Mouse (Mus musculus): ENCODE measurements around the gene Hmgn3. TPM values are rescaled to one million over a fixed set of nuclear protein-coding genes. Genes with fewer than 3 reads are reported as not detected.

Hmgn3 gene
- total and polyA plus RNA-seq, 3 experiments: not detected

- Histone ChIP-seq H3K4me1 (ENCODE audit: control insufficient read depth in 1 of 2, insufficient read depth in 2 of 2, low read length in 2 of 2) (no peaks in the 10 kb centered on the region), H3K36me3 (ENCODE audit: control insufficient read depth in 1 of 2, insufficient read depth in 2 of 2, low read length in 2 of 2) (peaks cover 0 to 3% of the 10 kb centered on the region in 2 experiments; a peak in 1 of 4 replicates), H3K9me3 (replicated peaks; ENCODE audit: insufficient read depth, low read length) (no peaks in the 10 kb centered on the region), H3K9ac (ENCODE audit: control insufficient read depth, low read depth, low read length, poor library complexity, severe bottlenecking) (no peak overlapping the region), H3K27me3 (ENCODE audit: control insufficient read depth in 1 of 2, insufficient read depth in 2 of 2, low read length in 2 of 2) (no peaks in the 10 kb centered on the region), H3K4me3 (ENCODE audit: control insufficient read depth in 1 of 2, insufficient read depth in 1 of 2, low read depth in 2 of 2, low read length in 2 of 2) (no peak overlapping the region), H3K79me2 (ENCODE audit: control insufficient read depth, insufficient read depth, low read length, poor library complexity) (no peaks in the 10 kb centered on the region), H3K27ac (ENCODE audit: control insufficient read depth, low read depth, low read length) (no peak overlapping the region)
- DNase-seq (ENCODE audit: low read depth, low spot score): no peak
- TF ChIP-seq ZKSCAN1 (IDR thresholded peaks at IDR 0.05; ENCODE audit: low read depth, low read length): no peak
- TF ChIP-seq SMC3 (IDR thresholded peaks at IDR 0.05; ENCODE audit: low read depth, low read length): no peak
- no peak for TF ChIP-seq USF2 (IDR thresholded peaks at IDR 0.05; ENCODE audit: borderline replicate concordance in 1 of 2, insufficient read depth in 1 of 2, low read depth in 1 of 2, low read length in 2 of 2)
- no peak for TF ChIP-seq NELFE (IDR thresholded peaks at IDR 0.05; ENCODE audit: low read depth, low read length)
- no peak for TF ChIP-seq CHD2 (IDR thresholded peaks at IDR 0.05; ENCODE audit: low read length)
- no peak for TF ChIP-seq GATA1 (IDR thresholded peaks at IDR 0.05; ENCODE audit: low read depth, low read length)
- TF ChIP-seq MEF2A (IDR thresholded peaks at IDR 0.05; ENCODE audit: extremely low read depth, insufficient replicate concordance, low read depth, low read length, poor library complexity, severe bottlenecking): no peak
- TF ChIP-seq EP300 (IDR thresholded peaks at IDR 0.05; ENCODE audit: low read depth in 1 of 2, low read length in 2 of 2): no peak
- no peak for TF ChIP-seq POLR2AphosphoS2 (IDR thresholded peaks at IDR 0.05; ENCODE audit: low read length)
- no peak for TF ChIP-seq POLR2AphosphoS5 (IDR thresholded peaks at IDR 0.05; ENCODE audit: borderline replicate concordance, low read depth, low read length)
- no peak for TF ChIP-seq TAL1 (IDR thresholded peaks at IDR 0.05; ENCODE audit: low read length)
- no peak for TF ChIP-seq POLR2A (IDR thresholded peaks at IDR 0.05; ENCODE audit: control insufficient read depth in 1 of 2, insufficient read depth in 1 of 2, low read depth in 1 of 2, low read length in 2 of 2, poor library complexity in 1 of 2)
- no peak for TF ChIP-seq MAZ (IDR thresholded peaks at IDR 0.05; ENCODE audit: low read depth, low read length)
- TF ChIP-seq ETS1 (IDR thresholded peaks at IDR 0.05; ENCODE audit: low read depth, low read length): no peak
- TF ChIP-seq MXI1 (IDR thresholded peaks at IDR 0.05; ENCODE audit: low read depth, low read length): no peak
- TF ChIP-seq NRF1 (IDR thresholded peaks at IDR 0.05; ENCODE audit: insufficient read depth, low read depth, low read length, poor library complexity, severe bottlenecking): no peak
- TF ChIP-seq ELF1 (IDR thresholded peaks at IDR 0.05; ENCODE audit: low read depth, low read length): no peak
- no peak for TF ChIP-seq CHD1 (IDR thresholded peaks at IDR 0.05; ENCODE audit: low read depth, low read length)
These were observed 34.7 kb downstream of the Hmgn3 start for GRCm38 (mm10) chr9:83111789-83112188.

- no peaks in the 10 kb centered on the region for H3K9me3 ChIP-seq (replicated peaks; ENCODE audit: insufficient read depth, low read length)
- H3K9ac ChIP-seq (ENCODE audit: control insufficient read depth, low read depth, low read length, poor library complexity, severe bottlenecking): no peak overlapping the region
- no peaks in the 10 kb centered on the region for H3K27me3 ChIP-seq (ENCODE audit: control insufficient read depth in 1 of 2, insufficient read depth in 2 of 2, low read length in 2 of 2)
- no peaks in the 10 kb centered on the region for H3K4me1 ChIP-seq (ENCODE audit: control insufficient read depth in 1 of 2, insufficient read depth in 2 of 2, low read length in 2 of 2)
- DNase-seq (ENCODE audit: low read depth, low spot score): no peak
- H3K4me3 ChIP-seq (ENCODE audit: control insufficient read depth in 1 of 2, insufficient read depth in 1 of 2, low read depth in 2 of 2, low read length in 2 of 2): no peak overlapping the region
- H3K27ac ChIP-seq (ENCODE audit: control insufficient read depth, low read depth, low read length): no peak overlapping the region
- peaks cover 0 to 3% of the 10 kb centered on the region in 2 experiments; a peak in 1 of 4 replicates for H3K36me3 ChIP-seq (ENCODE audit: control insufficient read depth in 1 of 2, insufficient read depth in 2 of 2, low read length in 2 of 2)
- H3K79me2 ChIP-seq (ENCODE audit: control insufficient read depth, insufficient read depth, low read length, poor library complexity): no peaks in the 10 kb centered on the region
- TF ChIP-seq KAT2A (conservative IDR thresholded peaks at IDR 0.05; ENCODE audit: low read depth, low read length): no peak
- no peak for TF ChIP-seq ZKSCAN1 (IDR thresholded peaks at IDR 0.05; ENCODE audit: low read depth, low read length)
- TF ChIP-seq MXI1 (IDR thresholded peaks at IDR 0.05; ENCODE audit: low read depth, low read length): no peak
- no peak for TF ChIP-seq NRF1 (IDR thresholded peaks at IDR 0.05; ENCODE audit: insufficient read depth, low read depth, low read length, poor library complexity, severe bottlenecking)
- TF ChIP-seq RCOR1 (IDR thresholded peaks at IDR 0.05; ENCODE audit: low read depth, low read length): no peak
- TF ChIP-seq USF1 (IDR thresholded peaks at IDR 0.05; ENCODE audit: low read depth, low read length): no peak
- TF ChIP-seq ZNF384 (IDR thresholded peaks at IDR 0.05; ENCODE audit: low read depth, low read length): no peak
- no peak for TF ChIP-seq TCF12 (IDR thresholded peaks at IDR 0.05; ENCODE audit: low read depth, low read length)
- no peak for TF ChIP-seq MYC (IDR thresholded peaks at IDR 0.05; ENCODE audit: low read depth, low read length)
- TF ChIP-seq POLR2A (IDR thresholded peaks at IDR 0.05; ENCODE audit: control insufficient read depth in 1 of 2, insufficient read depth in 1 of 2, low read depth in 1 of 2, low read length in 2 of 2, poor library complexity in 1 of 2): no peak
These were observed 35.3 kb downstream of the Hmgn3 start for GRCm38 (mm10) chr9:83111117-83111686.

Measured in MEL (cell line).